Mouse (Mus musculus) layer of hippocampus, postnatal 25 days (tissue): ENCODE results near the gene 2700081O15Rik. TPM values are rescaled to one million over a fixed set of nuclear protein-coding genes. Genes with fewer than 3 reads are reported as not detected.

Experiments used
- DNase-seq, 2 experiments: peaks; one replicate each; pipeline ENCODE4 v3.0.0; 2022; ENCODE audit warnings: mixed read lengths in 2 of 2, low spot score in 1 of 2; ENCODE audit errors: extremely low spot score in 1 of 2
- microRNA-seq, 2 experiments: library from miRNA; unstranded; fragments of <30 nt; microRNA quantifications; one replicate each; pipeline ENCODE4 v1.2.0; 2021
- total RNA-seq, 2 experiments: library from RNA; stranded (reverse); gene quantifications; 2 replicates each; pipeline ENCODE4 v1.2.3; 2021

2700081O15Rik gene
- total RNA-seq, 2 experiments from 2014 or later, result 48.9 to 51.4 TPM

- no peak for DNase-seq
These were observed 53.2 kb downstream of the 2700081O15Rik start for GRCm38 (mm10) chr19:7470643-7471042.

Small RNA genes within 50 kb of the gene (microRNA-seq; reads per million reads assigned to microRNA genes)
- gene Mir6991, result 1.1 to 2.8 reads per million in 2 experiments

Other genes with a start within 250 kb of the 2700081O15Rik start
- gene Otub1, start 211.3 kb upstream of the 2700081O15Rik start, total RNA-seq, result 100 to 1,000 TPM; 291 to 300 TPM
- gene Cox8a, start 200.0 kb upstream of the 2700081O15Rik start, total RNA-seq, result 1,000 to 10,000 TPM; 1,060 to 1,153 TPM
- gene Naa40, start 176.4 kb upstream of the 2700081O15Rik start, total RNA-seq, result 10 to 100 TPM; 24.6 to 34.6 TPM
- 10 to 100 TPM; 17.4 to 20.0 TPM for gene Rcor2, start 150.3 kb upstream of the 2700081O15Rik start, total RNA-seq
- 100 to 1,000 TPM; 102 to 130 TPM for gene Mark2, start 75.8 kb upstream of the 2700081O15Rik start, total RNA-seq
- gene Spindoc, start 34.6 kb upstream of the 2700081O15Rik start, total RNA-seq, result 10 to 100 TPM; 33.8 to 35.3 TPM
- 100 to 1,000 TPM; 798 to 841 TPM for gene Rtn3, start 65.7 kb downstream of the 2700081O15Rik start, total RNA-seq
- 10 to 100 TPM; 20.4 to 22.1 TPM for gene Atl3, start 76.4 kb downstream of the 2700081O15Rik start, total RNA-seq
- 10 to 100 TPM; 22.1 to 26.9 TPM for gene Pla2g16, start 139.8 kb downstream of the 2700081O15Rik start, total RNA-seq
- under 1 TPM; 0.28 to 0.32 TPM for gene Lgals12, start 189.6 kb downstream of the 2700081O15Rik start, total RNA-seq
- not detected for gene Hrasls5, start 194.9 kb downstream of the 2700081O15Rik start, total RNA-seq